Mouse (Mus musculus): ENCODE data around the gene Wdr41. TPM values are rescaled to one million over a fixed set of nuclear protein-coding genes. Genes with fewer than 3 reads are reported as not detected.

Wdr41 gene
- total and polyA plus RNA-seq, 3 experiments = 5.0 to 12.7 (median 10.7) TPM

DNA sequence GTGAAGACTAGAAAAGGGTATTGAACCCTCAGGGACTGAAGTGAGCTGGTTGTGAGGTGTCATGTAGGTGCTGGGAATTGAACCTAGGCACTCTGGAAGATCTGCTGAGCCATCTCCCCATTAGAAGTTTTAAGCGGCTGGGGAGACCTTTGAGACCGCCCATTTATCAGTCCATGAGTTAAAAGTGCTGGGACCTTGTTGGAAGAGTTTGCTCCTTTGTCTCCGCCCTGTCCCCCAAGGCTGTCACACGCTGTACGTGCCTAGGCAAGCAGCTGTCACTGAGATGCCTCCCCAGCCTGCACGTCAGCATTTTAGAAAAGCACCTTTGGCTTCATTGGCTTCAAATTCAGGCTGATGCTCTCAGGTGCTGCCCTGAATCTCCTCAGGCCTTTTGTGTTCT, 44.1 kb downstream of the Wdr41 start:
- Histone ChIP-seq H3K79me2 (replicated peaks; ENCODE audit: control insufficient read depth, extremely low read depth, insufficient read depth, poor library complexity, severe bottlenecking) (no peaks in the 10 kb centered on the region), H3K9ac (ENCODE audit: insufficient read depth, low read depth) (no peak overlapping the region), H3K4me3 (replicated peaks in 1 of 3; ENCODE audit: low read depth in 2 of 3, low read length in 2 of 3, poor library complexity in 1 of 3) (no peak overlapping the region), H3K27ac (ENCODE audit: insufficient read depth, low read depth) (no peak overlapping the region), H3K36me3 (replicated peaks in 1 of 2; ENCODE audit: control insufficient read depth in 1 of 2, insufficient read depth in 1 of 2, low read length in 1 of 2) (peaks cover 0 to 47% of the 10 kb centered on the region in 2 experiments), H3K27me3 (replicated peaks) (no peaks in the 10 kb centered on the region), H3K4me1 (ENCODE audit: control insufficient read depth in 1 of 2, insufficient read depth in 2 of 2) (peaks cover 2 to 35% of the 10 kb centered on the region in 2 experiments; a peak in 2 of 4 replicates), H3K4me2 (ENCODE audit: insufficient read depth, low read depth, poor library complexity, severe bottlenecking) (no peak overlapping the region), H3K9me3 (replicated peaks; ENCODE audit: low read length) (no peaks in the 10 kb centered on the region)
- dilution Hi-C loops (cut with MboI; ENCODE audit: extremely low pct_ligation_motif_present, extremely low pct_unique_long_range_greater_than_20kb, low sequenced_read_pairs) = no loop called here
- in situ Hi-C loops (cut with MboI; ENCODE audit: low pct_ligation_motif_present, low pct_unique_long_range_greater_than_20kb, low sequenced_read_pairs) = no loop called here
- TF ChIP-seq SIN3A (IDR thresholded peaks at IDR 0.05; ENCODE audit: low read length) (no peak), MEF2A (IDR thresholded peaks at IDR 0.05; ENCODE audit: borderline replicate concordance, low read depth, low read length) (no peak), CHD2 (IDR thresholded peaks at IDR 0.05; ENCODE audit: low read length) (no peak), ZC3H11A (IDR thresholded peaks at IDR 0.05; ENCODE audit: low read depth, low read length) (no peak), ZKSCAN1 (IDR thresholded peaks at IDR 0.05; ENCODE audit: borderline replicate concordance, low read depth, low read length) (no peak), JUN (IDR thresholded peaks at IDR 0.05; ENCODE audit: insufficient read depth, low read depth, low read length) (no peak), EP300 (IDR thresholded peaks at IDR 0.05; ENCODE audit: low read length) (no peak)
- DNase-seq (ENCODE audit: extremely low read depth) = no peak

DNA sequence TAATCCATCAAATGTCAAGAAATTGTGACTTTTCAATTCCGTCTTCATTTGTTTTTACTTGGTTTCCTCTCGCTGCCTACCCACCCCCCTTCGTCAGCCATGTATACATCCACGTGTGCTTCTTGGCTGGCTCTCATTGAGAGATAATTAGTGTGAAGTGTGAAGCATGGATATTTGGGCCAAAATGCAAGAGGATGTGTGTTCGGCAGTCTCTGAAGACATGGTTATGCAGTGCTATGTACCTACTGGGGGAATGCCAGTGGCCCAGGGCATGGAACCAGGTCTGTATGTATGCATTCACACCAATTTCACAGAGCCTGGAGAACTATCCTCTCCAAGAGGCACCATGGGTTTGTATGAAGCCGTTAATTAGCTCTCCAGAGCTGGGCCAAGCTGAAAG, 54.7 kb downstream of the Wdr41 start:
- Histone ChIP-seq H3K4me3 (replicated peaks in 1 of 3; ENCODE audit: low read depth in 2 of 3, low read length in 2 of 3, poor library complexity in 1 of 3) (no peak overlapping the region), H3K4me1 (ENCODE audit: control insufficient read depth in 1 of 2, insufficient read depth in 2 of 2) (peaks cover 10 to 19% of the 10 kb centered on the region in 2 experiments), H3K9me3 (replicated peaks; ENCODE audit: low read length) (peaks cover 13% of the 10 kb centered on the region), H3K79me2 (replicated peaks; ENCODE audit: control insufficient read depth, extremely low read depth, insufficient read depth, poor library complexity, severe bottlenecking) (no peaks in the 10 kb centered on the region), H3K27me3 (replicated peaks) (no peaks in the 10 kb centered on the region), H3K27ac (ENCODE audit: insufficient read depth, low read depth) (no peak overlapping the region), H3K36me3 (replicated peaks in 1 of 2; ENCODE audit: control insufficient read depth in 1 of 2, insufficient read depth in 1 of 2, low read length in 1 of 2) (peaks cover 0 to 36% of the 10 kb centered on the region in 2 experiments), H3K4me2 (ENCODE audit: insufficient read depth, low read depth, poor library complexity, severe bottlenecking) (no peak overlapping the region), H3K9ac (ENCODE audit: insufficient read depth, low read depth) (no peak overlapping the region)
- dilution Hi-C loops (cut with MboI; ENCODE audit: extremely low pct_ligation_motif_present, extremely low pct_unique_long_range_greater_than_20kb, low sequenced_read_pairs) (no loop called here), in situ Hi-C loops (cut with MboI; ENCODE audit: low pct_ligation_motif_present, low pct_unique_long_range_greater_than_20kb, low sequenced_read_pairs) (no loop called here)
- no peak for TF ChIP-seq ETS1 (conservative IDR thresholded peaks at IDR 0.05; ENCODE audit: low read depth, low read length)
- no peak for TF ChIP-seq PAX5 (IDR thresholded peaks at IDR 0.05; ENCODE audit: low read length)
- no peak for TF ChIP-seq HCFC1 (IDR thresholded peaks at IDR 0.05; ENCODE audit: low read depth, low read length)
- TF ChIP-seq CHD2 (IDR thresholded peaks at IDR 0.05; ENCODE audit: low read length) = no peak
- no peak for TF ChIP-seq MYC (IDR thresholded peaks at IDR 0.05; ENCODE audit: low read depth, low read length)
- no peak for TF ChIP-seq TCF12 (IDR thresholded peaks at IDR 0.05; ENCODE audit: low read depth, low read length)
- TF ChIP-seq TBP (conservative IDR thresholded peaks at IDR 0.05; ENCODE audit: low read depth, low read length) = no peak
- no peak for TF ChIP-seq MAZ (IDR thresholded peaks at IDR 0.05; ENCODE audit: low read depth, low read length)
- TF ChIP-seq USF2 (conservative IDR thresholded peaks at IDR 0.05; ENCODE audit: low read depth, low read length) = no peak
- no peak for TF ChIP-seq UBTF (IDR thresholded peaks at IDR 0.05; ENCODE audit: low read depth, low read length)
- TF ChIP-seq SMC3 (IDR thresholded peaks at IDR 0.05; ENCODE audit: low read depth, low read length) = no peak
- no peak for TF ChIP-seq ZKSCAN1 (IDR thresholded peaks at IDR 0.05; ENCODE audit: borderline replicate concordance, low read depth, low read length)
- no peak for DNase-seq (ENCODE audit: extremely low read depth)

All from CH12.LX (cell line).